Mouse (Mus musculus) spleen, postnatal 36 days (tissue): ENCODE data around the gene Serpinb6e.

Source experiments
- DNase-seq, 2 experiments: peaks; one replicate each; pipeline ENCODE4 v3.0.0; 2022; ENCODE audit warnings: low spot score in 2 of 2, mixed read lengths in 1 of 2

The Serpinb6e gene

DNA sequence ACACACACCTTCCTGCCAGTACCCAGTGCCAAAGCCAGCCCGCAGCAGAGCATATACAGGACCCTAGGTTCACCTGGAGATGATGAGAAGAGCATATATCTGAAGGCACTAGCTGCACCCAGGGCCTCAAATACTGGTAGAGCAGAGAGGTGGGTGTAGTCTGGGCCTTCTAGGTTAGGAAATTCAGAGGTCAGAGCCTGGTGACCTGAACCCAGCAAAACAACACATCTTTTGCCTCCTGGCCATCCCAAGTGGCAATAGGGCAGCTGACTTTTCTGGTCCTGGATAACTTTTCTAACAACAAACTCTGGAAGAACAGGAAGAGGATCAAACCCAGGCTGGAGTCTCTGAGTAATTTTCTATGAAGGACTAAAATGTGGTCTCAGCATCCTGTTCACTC is at the start of gene Serpinb6e:
Gene Serpinb6e, minus strand, starts transcription at position 101 of the 400 bp plus-strand sequence.
- DNase-seq = no peak

DNA sequence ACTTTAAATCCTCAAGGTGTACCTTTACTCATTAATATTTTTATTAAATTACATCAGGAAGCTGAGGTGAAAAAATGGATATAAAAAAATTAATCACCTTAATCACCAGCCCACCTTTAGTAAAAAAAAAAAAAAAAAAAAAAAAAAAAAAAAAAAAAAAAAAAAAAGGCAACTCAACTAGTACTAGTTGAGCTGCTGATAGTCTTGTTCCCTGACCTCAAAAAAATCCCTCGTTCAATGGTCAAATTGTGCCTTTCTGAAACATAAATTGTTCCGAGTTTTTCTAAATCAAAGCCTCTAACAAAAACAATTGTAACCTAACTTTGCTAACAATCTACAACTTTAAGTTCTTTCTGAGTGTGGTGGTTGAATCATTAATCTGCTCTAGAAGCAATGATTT is 12.5 kb downstream of the Serpinb6e start:
- DNase-seq = no peak

DNA sequence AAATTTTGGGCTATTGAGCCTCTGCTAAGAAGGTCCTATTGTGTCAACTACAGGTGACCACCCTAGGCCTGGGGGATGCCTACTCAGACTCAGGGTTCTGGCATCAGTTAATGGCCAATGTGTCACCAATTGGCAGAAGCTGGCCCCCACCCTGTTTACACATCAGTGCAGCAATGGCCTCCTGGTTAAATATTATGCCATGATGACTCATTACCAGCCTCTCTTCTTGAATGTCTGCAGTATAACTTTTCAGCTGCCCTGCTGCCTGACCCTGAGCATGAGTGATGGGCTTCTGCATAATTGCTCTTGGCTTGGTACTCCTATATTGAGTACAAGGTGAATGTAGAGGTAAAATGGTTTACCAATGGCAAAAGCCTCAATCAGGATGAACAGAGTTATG is 19.8 kb downstream of the Serpinb6e start:
- no peak for DNase-seq

DNA sequence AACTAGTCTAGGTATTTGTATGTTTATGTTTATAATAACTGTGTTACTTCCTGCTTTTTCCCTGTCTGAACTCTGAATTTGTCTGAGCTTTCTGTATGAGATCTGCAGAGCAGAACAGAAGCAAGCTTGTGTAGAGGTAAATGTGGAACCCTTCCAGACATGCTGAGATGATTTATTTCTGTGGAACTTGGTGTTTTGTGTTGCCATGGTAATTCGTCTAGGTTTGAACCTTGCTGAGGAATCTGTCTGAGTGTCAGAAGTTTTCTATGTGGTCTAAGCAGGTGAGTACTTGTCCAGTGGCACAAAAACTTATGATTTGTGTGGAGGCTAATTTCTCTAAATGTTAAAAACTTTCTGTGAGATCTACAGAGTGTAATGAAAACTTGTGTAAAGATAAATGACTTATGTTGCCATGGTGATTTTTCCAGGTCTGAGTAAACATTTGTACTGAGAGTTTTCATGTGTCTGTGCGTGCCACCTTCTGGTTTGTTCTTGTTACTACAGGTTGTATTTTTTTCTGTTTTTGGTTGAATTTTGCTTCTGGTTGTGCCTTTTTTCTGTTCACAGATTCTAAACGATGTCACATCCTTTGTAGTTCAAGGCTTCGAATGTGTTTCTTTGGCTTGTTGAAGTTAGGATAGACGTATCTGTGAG is 21.6 kb downstream of the Serpinb6e start:
- no peak for DNase-seq
